Mouse (Mus musculus) lung, postnatal 0 days (tissue): Measurements from ENCODE around the gene Tuba1c. TPM values are rescaled to one million over a fixed set of nuclear protein-coding genes. Genes with fewer than 3 reads are reported as not detected.
A peak's percentile ranks its signal among the peaks of the same experiment; 100 is the strongest.

Experiments
- ATAC-seq: fragments of 200-750 bp; cut with Nextera tagmentation; 2 replicates; pipeline ENCODE4 v1.8.0; 2017; ENCODE audit warnings: moderate library complexity
- DNase-seq: peaks from one replicate; pipeline ENCODE4 v3.0.0-alpha.2; 2016; ENCODE audit warnings: low spot score
- H3K27ac ChIP-seq: fragments of 300-500 bp; sonication (generic); 2 replicates; pipeline ENCODE4 v1.5.1; 2014; ENCODE audit warnings: antibody characterized with exemption, mild to moderate bottlenecking, low read length, mixed read lengths
- H3K27me3 ChIP-seq: fragments of 300-500 bp; sonication (generic); replicated peaks from 2 replicates; pipeline ENCODE4 v1.6.1; 2014; ENCODE audit warnings: low read length, mixed read lengths; ENCODE audit not compliant: insufficient read depth
- H3K36me3 ChIP-seq: fragments of 300-500 bp; sonication (generic); 2 replicates; pipeline ENCODE4 v1.6.1; 2014; ENCODE audit warnings: low read length, mixed read lengths; ENCODE audit not compliant: insufficient read depth
- H3K4me1 ChIP-seq: fragments of 300-500 bp; sonication (generic); 2 replicates; pipeline ENCODE4 v1.6.1; 2014; ENCODE audit warnings: antibody characterized with exemption, low read depth, low read length, mixed read lengths; ENCODE audit not compliant: insufficient read depth
- H3K4me2 ChIP-seq: fragments of 300-500 bp; sonication (generic); replicated peaks from 2 replicates; pipeline ENCODE4 v1.6.1; 2014; ENCODE audit warnings: low read depth, mild to moderate bottlenecking, low read length, moderate library complexity, mixed read lengths
- H3K4me3 ChIP-seq: fragments of 300-500 bp; sonication (generic); 2 replicates; pipeline ENCODE4 v1.5.1; 2014; ENCODE audit warnings: low read depth, low read length
- H3K9ac ChIP-seq: fragments of 300-500 bp; sonication (generic); replicated peaks from 2 replicates; pipeline ENCODE4 v1.6.1; 2014; ENCODE audit warnings: low read depth, mild to moderate bottlenecking
- H3K9me3 ChIP-seq: fragments of 300-500 bp; sonication (generic); 2 replicates; pipeline ENCODE4 v1.6.1; 2016; ENCODE audit warnings: low read length, mixed read lengths
- CTCF ChIP-seq: IDR thresholded peaks from 2 replicates; pipeline ENCODE4 v1.5.1; 2016; ENCODE audit warnings: antibody characterized with exemption, mild to moderate bottlenecking
- EP300 ChIP-seq: IDR thresholded peaks from 2 replicates; pipeline ENCODE4 v1.6.1; 2016; ENCODE audit warnings: antibody characterized with exemption, mild to moderate bottlenecking, control low read depth
- WGBS: fragments of 180-500 bp; shearing (Covaris S2); extraction: QIAGEN DNeasy Blood & Tissue Kit; methylation state at CpG from one replicate; pipeline ENCODE4 v1.1.7; 2014; 5-methylcytosine and 5-hydroxymethylcytosine counted together
- microRNA-seq: library from miRNA; unstranded; fragments of <30 nt; microRNA quantifications from one replicate; pipeline ENCODE4, GENCODE M21; 2016
- polyA plus RNA-seq: library from polyadenylated mRNA; unstranded; fragments of >200 nt; fragmentation: Nextera tagmentation; extraction: Ambion mirVana; gene quantifications from 2 replicates; pipeline ENCODE4 v1.2.1, GENCODE M21; 2015

Gene Tuba1c
- polyA plus RNA-seq, 1 experiment from 2014 or later: 45.1 TPM

DNA sequence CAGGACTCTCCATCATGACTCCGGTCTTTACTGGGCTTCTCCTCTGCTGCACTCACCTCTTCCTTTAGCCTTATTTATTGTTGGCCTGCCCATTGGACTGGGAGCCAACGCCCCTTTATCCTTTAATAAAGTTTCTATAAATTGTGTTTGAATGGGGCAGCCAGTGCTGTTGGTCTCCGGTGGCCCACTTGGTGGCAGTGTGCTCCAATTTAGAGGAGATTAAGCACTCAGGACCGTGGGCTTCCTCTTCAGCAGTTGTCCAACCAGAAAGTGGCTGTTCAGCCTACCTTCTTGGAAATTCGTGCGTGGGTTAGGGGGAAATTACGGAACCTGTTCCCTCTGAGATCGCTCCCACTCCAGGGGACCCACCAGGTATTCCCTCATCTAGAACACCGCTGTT is 53.6 kb downstream of the Tuba1c start:
- ATAC-seq: peak; percentile 38; the same call in 1 of the 2 replicates
- no peaks in the 10 kb centered on the region for H3K4me1 ChIP-seq
- peak; percentile 80 for TF ChIP-seq CTCF
- TF ChIP-seq EP300: no peak
- 67% methylated on average over 9 of the region's 9 CpGs for WGBS
- H3K4me2 ChIP-seq: no peak overlapping the region
- H3K9me3 ChIP-seq: no peaks in the 10 kb centered on the region
- no peak overlapping the region for H3K9ac ChIP-seq
- peak; percentile 78 for DNase-seq
- no peak overlapping the region for H3K27ac ChIP-seq
- no peaks in the 10 kb centered on the region for H3K36me3 ChIP-seq
- H3K4me3 ChIP-seq: no peak overlapping the region
- H3K27me3 ChIP-seq: peaks cover 25% of the 10 kb centered on the region

DNA sequence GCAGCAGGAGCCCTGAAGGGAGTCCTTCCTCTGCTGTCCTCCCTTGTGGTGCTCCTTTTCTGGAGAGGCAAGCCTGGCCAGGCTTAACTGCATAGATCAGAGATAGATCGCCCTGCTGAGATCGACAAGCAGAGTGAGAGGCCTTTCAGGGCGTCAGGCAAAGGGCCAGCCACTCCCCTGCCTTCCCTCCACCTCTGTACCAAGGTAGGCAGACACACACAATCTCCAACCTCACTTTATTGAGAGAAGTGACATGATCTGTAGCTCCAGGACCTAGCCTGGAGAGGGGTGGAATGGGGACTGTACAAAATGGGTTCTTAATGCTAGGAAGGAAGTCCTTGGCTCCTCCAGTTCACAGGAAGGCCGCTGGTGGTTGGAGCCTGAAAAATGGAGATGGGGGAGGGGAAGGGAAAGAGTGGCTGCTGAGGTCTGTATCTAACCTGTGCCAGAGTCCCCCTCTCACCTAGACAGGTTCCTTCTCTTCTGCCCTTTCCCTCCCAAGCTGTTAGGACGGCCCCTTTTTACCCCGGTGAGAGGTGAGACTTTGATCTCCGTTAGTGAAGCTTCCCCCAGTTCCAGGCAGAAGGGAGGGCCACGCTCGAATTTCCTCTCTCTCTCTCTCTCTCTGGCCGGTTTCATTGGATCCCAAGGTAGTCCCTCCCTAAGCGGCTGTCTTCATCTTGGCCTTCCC is 54.3 kb downstream of the Tuba1c start:
- TF ChIP-seq CTCF (no peak), EP300 (no peak)
- no peak overlapping the region for H3K4me3 ChIP-seq
- peaks cover 33% of the 10 kb centered on the region for H3K27me3 ChIP-seq
- 8% methylated on average over 11 of the region's 11 CpGs for WGBS
- H3K9me3 ChIP-seq: no peaks in the 10 kb centered on the region
- H3K27ac ChIP-seq: no peak overlapping the region
- no peak overlapping the region for H3K9ac ChIP-seq
- no peak overlapping the region for H3K4me2 ChIP-seq
- no peak for ATAC-seq
- DNase-seq: peak; percentile 4
- H3K36me3 ChIP-seq: no peaks in the 10 kb centered on the region
- no peaks in the 10 kb centered on the region for H3K4me1 ChIP-seq

DNA sequence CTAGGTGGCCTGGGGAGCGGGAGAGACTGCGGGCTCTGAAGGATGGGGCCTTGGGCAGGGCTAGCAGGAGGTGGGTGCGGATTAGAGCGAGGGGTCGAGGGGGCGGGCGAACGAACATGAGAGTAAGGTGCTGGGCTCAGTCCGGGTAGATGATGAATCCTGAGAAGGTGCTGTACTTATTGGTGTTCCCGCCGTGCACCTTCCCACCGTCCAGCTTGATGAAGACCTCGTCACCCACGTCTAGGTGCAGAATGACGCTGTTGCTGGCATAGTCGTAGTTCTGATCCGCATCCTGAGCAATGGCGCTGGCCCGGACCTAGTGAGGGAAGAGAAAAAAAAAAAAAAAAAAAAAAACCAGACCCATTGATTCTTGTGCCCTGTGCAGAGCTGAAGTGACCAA is 54.9 kb downstream of the Tuba1c start:
- Histone ChIP-seq H3K36me3 (no peaks in the 10 kb centered on the region), H3K4me1 (no peaks in the 10 kb centered on the region), H3K9ac (no peak overlapping the region), H3K9me3 (no peaks in the 10 kb centered on the region), H3K27ac (no peak overlapping the region), H3K27me3 (peaks cover 39% of the 10 kb centered on the region), H3K4me3 (no peak overlapping the region), H3K4me2 (no peak overlapping the region)
- DNase-seq (no peak), ATAC-seq (no peak)
- 24% methylated on average over 17 of the region's 19 CpGs for WGBS
- TF ChIP-seq EP300: no peak
- TF ChIP-seq CTCF: no peak

DNA sequence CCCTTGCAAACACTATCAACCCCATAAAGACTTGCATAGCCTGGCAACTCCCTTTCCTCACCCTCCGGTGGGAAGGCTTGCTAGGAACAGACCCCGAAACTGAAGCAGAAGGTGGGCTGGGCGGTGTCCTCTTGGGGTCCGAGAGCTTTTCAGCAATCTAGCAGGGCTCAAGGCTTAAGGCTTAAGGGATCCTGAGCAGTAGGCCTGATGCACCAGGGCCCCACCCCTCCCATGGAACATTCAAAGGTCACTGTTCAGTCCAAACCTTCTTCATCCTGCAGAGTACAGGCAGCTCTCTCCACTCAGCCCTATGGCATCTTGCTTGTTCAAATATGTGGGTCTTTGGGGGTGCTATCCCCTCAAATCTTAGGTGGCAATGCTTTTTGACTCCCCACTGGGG is 56.3 kb downstream of the Tuba1c start:
- H3K36me3 ChIP-seq: no peaks in the 10 kb centered on the region
- no peak for DNase-seq
- TF ChIP-seq CTCF (no peak), EP300 (no peak)
- H3K9me3 ChIP-seq: no peaks in the 10 kb centered on the region
- H3K4me2 ChIP-seq: no peak overlapping the region
- no peak overlapping the region for H3K9ac ChIP-seq
- no peak overlapping the region for H3K4me3 ChIP-seq
- peaks cover 50% of the 10 kb centered on the region for H3K27me3 ChIP-seq
- H3K4me1 ChIP-seq: no peaks in the 10 kb centered on the region
- no peak for ATAC-seq
- WGBS: 83% methylated on average over 4 of the region's 4 CpGs
- no peak overlapping the region for H3K27ac ChIP-seq

DNA sequence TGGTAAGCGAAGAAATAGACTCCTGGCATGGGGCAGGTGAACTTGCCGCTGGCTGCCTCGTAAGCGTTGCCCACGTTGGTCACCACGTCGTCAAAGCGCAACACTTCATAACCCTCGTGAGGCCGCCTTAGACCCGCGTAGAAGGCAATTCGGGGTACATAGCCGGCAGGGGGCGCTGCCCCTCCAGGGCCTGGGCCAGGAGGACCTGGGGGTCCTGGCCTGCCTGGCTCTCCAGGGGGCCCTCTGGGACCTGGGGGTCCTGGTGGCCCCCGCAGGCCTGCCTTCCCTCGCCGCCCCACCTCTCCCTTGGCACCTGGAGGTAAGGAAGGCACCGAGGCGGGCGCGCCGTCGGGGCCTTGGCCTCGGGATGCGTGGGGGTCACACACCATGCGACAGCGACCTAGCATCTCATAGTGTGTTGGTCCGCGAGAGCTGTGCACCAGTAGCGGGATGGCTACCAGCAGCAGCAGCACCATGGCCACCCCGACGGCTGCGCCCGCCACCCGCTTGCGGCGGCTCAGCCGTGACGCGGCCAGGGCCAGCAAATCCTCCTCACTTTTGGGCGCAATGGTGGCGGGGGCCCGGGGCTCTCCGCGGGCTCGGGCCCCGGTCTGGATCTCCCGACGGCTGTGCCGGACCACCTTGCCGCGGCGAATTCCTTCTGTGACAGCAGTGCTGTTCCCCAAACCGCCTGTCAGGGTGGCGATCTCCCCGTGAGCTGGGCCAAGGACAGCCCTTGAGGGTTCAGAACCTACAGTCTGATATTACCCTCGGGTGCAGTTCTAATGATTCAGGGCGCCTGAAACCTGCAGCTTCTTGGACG is 57.8 kb downstream of the Tuba1c start, which contains the start of gene C1ql4:
TSS of gene C1ql4 (minus strand) at position 565 of the 823 bp plus-strand sequence.
- 0 out of 2 replicates have a peak, but pooled peaks have one; percentile 2 for ATAC-seq
- H3K36me3 ChIP-seq: no peaks in the 10 kb centered on the region
- H3K27ac ChIP-seq: no peak within 1 kb of the TSS
- WGBS: 8% methylated on average over 46 of the region's 60 CpGs
- TF ChIP-seq CTCF (peak; percentile 69), EP300 (no peak)
- DNase-seq: peak; percentile 20
- peak within 1 kb of the TSS; percentile 32 for H3K4me2 ChIP-seq
- H3K4me1 ChIP-seq: no peaks in the 10 kb centered on the region
- no peaks in the 10 kb centered on the region for H3K9me3 ChIP-seq
- peaks cover 61% of the 10 kb centered on the region for H3K27me3 ChIP-seq
- no peak within 1 kb of the TSS for H3K9ac ChIP-seq
- H3K4me3 ChIP-seq: peak within 1 kb of the TSS; percentile 19; the same call in 1 of the 2 replicates

Small RNAs within 50 kb of the gene (microRNA-seq; reads per million reads assigned to microRNA genes)
- gene Mir6960: not detected

Other genes starting within 250 kb of the Tuba1c start
- not detected in 2 replicates for gene Wnt1, start 240.0 kb upstream of the Tuba1c start, polyA plus RNA-seq
- 0.04 TPM in 2 replicates for gene Ddn, start 220.4 kb upstream of the Tuba1c start, polyA plus RNA-seq
- gene Prkag1, start 198.4 kb upstream of the Tuba1c start, polyA plus RNA-seq: 72.2 and 76.7 TPM in 2 replicates
- gene Kmt2d, start 158.7 kb upstream of the Tuba1c start, polyA plus RNA-seq: 8.7 and 11.1 TPM in 2 replicates
- 8.1 and 10.2 TPM in 2 replicates for gene Rhebl1, start 135.4 kb upstream of the Tuba1c start, polyA plus RNA-seq
- gene Dhh, start 131.4 kb upstream of the Tuba1c start, polyA plus RNA-seq: 5.1 and 6.6 TPM in 2 replicates
- gene Lmbr1l, start 111.7 kb upstream of the Tuba1c start, polyA plus RNA-seq: 16.5 and 17.0 TPM in 2 replicates
- 415 and 427 TPM in 2 replicates for gene Tuba1b, start 95.3 kb upstream of the Tuba1c start, polyA plus RNA-seq
- not detected in 2 replicates for gene Gm49450, start 76.3 kb upstream of the Tuba1c start, polyA plus RNA-seq
- 881 and 945 TPM in 2 replicates for gene Tuba1a, start 76.2 kb upstream of the Tuba1c start, polyA plus RNA-seq
- 0.32 and 0.42 TPM in 2 replicates for gene Prph, start 25.3 kb downstream of the Tuba1c start, polyA plus RNA-seq
- 0.95 and 0.99 TPM in 2 replicates for gene Troap, start 44.7 kb downstream of the Tuba1c start, polyA plus RNA-seq
- gene C1ql4, start 57.9 kb downstream of the Tuba1c start, polyA plus RNA-seq: not detected in 2 replicates
- 0.50 and 0.96 TPM in 2 replicates for gene Dnajc22, start 63.3 kb downstream of the Tuba1c start, polyA plus RNA-seq
- gene Spats2, start 96.0 kb downstream of the Tuba1c start, polyA plus RNA-seq: 13.7 and 16.3 TPM in 2 replicates
- 0.21 and 0.63 TPM in 2 replicates for gene Kcnh3, start 195.0 kb downstream of the Tuba1c start, polyA plus RNA-seq
- gene Mcrs1, start 222.1 kb downstream of the Tuba1c start, polyA plus RNA-seq: 96.9 and 102 TPM in 2 replicates